Mouse (Mus musculus) yolk sac, embryonic 10.5 days (tissue): ENCODE data around the gene Tom1l2.
A peak's percentile ranks its signal among the peaks of the same experiment; 100 is the strongest.

Experiments
- DNase-seq: peaks from one replicate; pipeline ENCODE4 v3.0.0-alpha.2; 2017; ENCODE audit warnings: low spot score

The Tom1l2 gene

GRCm38 (mm10) chr11:60231951-60232350 lies 120.8 kb downstream of the Tom1l2 start:
- DNase-seq: no peak

- DNase-seq: no peak
Measured at GRCm38 (mm10) chr11:60231326-60231725, 121.4 kb downstream of the Tom1l2 start.

- no peak for DNase-seq
Measured at GRCm38 (mm10) chr11:60230512-60230911, 122.2 kb downstream of the Tom1l2 start.

GRCm38 (mm10) chr11:60229821-60230220 lies 122.9 kb downstream of the Tom1l2 start:
- no peak for DNase-seq

GRCm38 (mm10) chr11:60228525-60228924 lies 124.2 kb downstream of the Tom1l2 start:
- no peak for DNase-seq

GRCm38 (mm10) chr11:60225874-60226273 lies 126.8 kb downstream of the Tom1l2 start:
- DNase-seq: no peak

GRCm38 (mm10) chr11:60224676-60225075 lies 128.0 kb downstream of the Tom1l2 start:
- no peak for DNase-seq

- DNase-seq: peak; percentile 90
Measured at GRCm38 (mm10) chr11:60222469-60223236, 130.1 kb downstream of the Tom1l2 start, which contains the start of gene Srebf1. Gene Srebf1, minus strand, starts transcription at chr11:60222581.

- DNase-seq: no peak
Measured at GRCm38 (mm10) chr11:60222085-60222468, 130.6 kb downstream of the Tom1l2 start.

GRCm38 (mm10) chr11:60221425-60221824 lies 131.3 kb downstream of the Tom1l2 start:
- DNase-seq: no peak

- peak; percentile 95 for DNase-seq
Measured at GRCm38 (mm10) chr11:60220291-60220804, 132.4 kb downstream of the Tom1l2 start.

- DNase-seq: no peak
Measured at GRCm38 (mm10) chr11:60219609-60220008, 133.1 kb downstream of the Tom1l2 start.

GRCm38 (mm10) chr11:60217467-60217866 lies 135.2 kb downstream of the Tom1l2 start:
- DNase-seq: no peak

GRCm38 (mm10) chr11:60216671-60217070 lies 136.0 kb downstream of the Tom1l2 start:
- no peak for DNase-seq

- DNase-seq: no peak
Measured at GRCm38 (mm10) chr11:60213266-60213665, 139.4 kb downstream of the Tom1l2 start.

- no peak for DNase-seq
Measured at GRCm38 (mm10) chr11:60211761-60212160, 140.9 kb downstream of the Tom1l2 start.

GRCm38 (mm10) chr11:60211152-60211551 lies 141.6 kb downstream of the Tom1l2 start:
- no peak for DNase-seq

GRCm38 (mm10) chr11:60210305-60210724 lies 142.4 kb downstream of the Tom1l2 start:
- DNase-seq: peak; percentile 96

- DNase-seq: no peak
Measured at GRCm38 (mm10) chr11:60209933-60210249, 142.8 kb downstream of the Tom1l2 start.

- DNase-seq: no peak
Measured at GRCm38 (mm10) chr11:60209217-60209932, 143.3 kb downstream of the Tom1l2 start.

- no peak for DNase-seq
Measured at GRCm38 (mm10) chr11:60208712-60209111, 144.0 kb downstream of the Tom1l2 start.

- DNase-seq: no peak
Measured at GRCm38 (mm10) chr11:60208201-60208600, 144.5 kb downstream of the Tom1l2 start.

- peak; percentile 63 for DNase-seq
Measured at GRCm38 (mm10) chr11:60206207-60206606, 146.5 kb downstream of the Tom1l2 start.
